ENCODE assay signal across 21 mouse cellular contexts in the genomic region with DNA sequence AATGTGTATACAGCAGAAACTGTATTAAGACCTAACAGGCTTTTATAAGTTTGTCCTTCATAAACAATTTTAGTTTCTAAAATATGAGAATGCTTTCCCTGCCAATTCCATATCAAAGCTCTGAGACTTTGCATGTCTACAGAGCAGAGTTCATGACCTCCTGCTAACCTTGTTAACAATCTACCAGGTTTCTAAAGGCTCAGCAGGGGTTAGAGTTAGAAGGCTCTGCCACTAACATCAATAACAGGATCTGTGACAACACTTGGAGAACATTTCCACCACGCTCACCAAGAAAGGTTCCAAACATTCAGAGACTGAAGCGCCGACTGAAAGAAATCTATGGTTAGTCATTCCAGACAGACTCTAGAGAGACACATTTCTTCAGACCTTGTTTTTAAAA. TPM values are rescaled to one million over a fixed set of nuclear protein-coding genes. Genes with fewer than 3 reads are reported as not detected.
A peak's percentile ranks its signal among the peaks of the same experiment; 100 is the strongest.
DNase-seq lines count a peak whose midpoint lies in the region; ATAC-seq and TF ChIP-seq lines count a peak whose summit lies in the region.
"Had no signal": no experiment of that assay in that cellular context is flagged by ENCODE, and none has a peak within 500 bp of the region (broad histone marks: within the 10 kb centered on the region; RNA-seq: fewer than 3 reads in every experiment).

No protein-coding gene starts in this region.

- peak; percentile 52 for DNase-seq in kidney, adult 2 months
- no peak for DNase-seq in kidney, adult 18-20 months
- DNase-seq in ES-CJ7 (ENCODE audit: low read depth, low spot score) (peak; percentile 90), R1 (ENCODE audit: low read depth, low spot score) (peak; percentile 94)
- no peak for DNase-seq in lung, postnatal 4 days
- DNase-seq: adrenal gland, postnatal 14 days; cerebellum, adult 18-20 months; cerebellum, adult 9-11 months; cerebellum, postnatal 36 days; forebrain, postnatal 0 days; gastrocnemius, postnatal 14 days; heart, adult 2 months had no signal

- ATAC-seq in forebrain, embryonic 12.5 days (ENCODE audit: low FRiP score): no peak
- ATAC-seq: activated CD4-positive, CD25-positive, alpha-beta regulatory T cell, adult 4 months; forebrain, embryonic 13.5 days; forebrain, postnatal 0 days; intestine, postnatal 0 days had no signal

- H3K9ac ChIP-seq in forebrain, embryonic 12.5 days: no peak overlapping the region
- H3K9ac ChIP-seq: embryonic facial prominence, embryonic 13.5 days; forebrain, embryonic 13.5 days; forebrain, postnatal 0 days; heart, embryonic 15.5 days; hindbrain, embryonic 14.5 days had no signal

- H3K27ac ChIP-seq in kidney, adult 2 months (ENCODE audit: insufficient read depth, low read depth, low read length): no peak overlapping the region
- H3K27ac ChIP-seq in forebrain, embryonic 12.5 days: no peak overlapping the region
- H3K27ac ChIP-seq: embryonic facial prominence, embryonic 13.5 days; forebrain, embryonic 13.5 days; heart, adult 2 months; heart, embryonic 15.5 days; hindbrain, embryonic 10.5 days; hindbrain, embryonic 14.5 days had no signal

- TF ChIP-seq CTCF in kidney, adult 2 months (conservative IDR thresholded peaks at IDR 0.05; ENCODE audit: insufficient read depth, insufficient read length, low read depth, low read length): no peak

- no peak overlapping the region for H3K4me3 ChIP-seq in kidney, adult 2 months (ENCODE audit: insufficient read depth, low read depth, low read length)
- H3K4me3 ChIP-seq in forebrain, embryonic 12.5 days (replicated peaks): no peak overlapping the region
- H3K4me3 ChIP-seq: embryonic facial prominence, embryonic 13.5 days; forebrain, embryonic 13.5 days; heart, adult 2 months; heart, embryonic 15.5 days had no signal

- no peaks in the 10 kb centered on the region for H3K27me3 ChIP-seq in kidney, adult 2 months (replicated peaks; ENCODE audit: control insufficient read depth, insufficient read depth, low read length)
- no peaks in the 10 kb centered on the region for H3K27me3 ChIP-seq in forebrain, embryonic 12.5 days
- H3K27me3 ChIP-seq: forebrain, embryonic 13.5 days had no signal

- no peak for TF ChIP-seq POLR2A in kidney, adult 2 months (IDR thresholded peaks at IDR 0.05; ENCODE audit: low read depth, low read length)

- no peaks in the 10 kb centered on the region for H3K36me3 ChIP-seq in kidney, adult 2 months (ENCODE audit: control insufficient read depth, insufficient read depth, low read length)
- H3K36me3 ChIP-seq in forebrain, embryonic 12.5 days (replicated peaks): no peaks in the 10 kb centered on the region
- H3K36me3 ChIP-seq: embryonic facial prominence, embryonic 13.5 days; heart, embryonic 15.5 days; hindbrain, embryonic 10.5 days had no signal

- peaks cover 9% of the 10 kb centered on the region; the same call in 1 of the 2 replicates for H3K4me1 ChIP-seq in kidney, adult 2 months (ENCODE audit: control insufficient read depth, insufficient read depth, low read length)
- no peaks in the 10 kb centered on the region for H3K4me1 ChIP-seq in forebrain, embryonic 12.5 days
- H3K4me1 ChIP-seq: embryonic facial prominence, embryonic 13.5 days; heart, embryonic 15.5 days had no signal

- H3K9me3 ChIP-seq in forebrain, embryonic 12.5 days: no peaks in the 10 kb centered on the region
- H3K9me3 ChIP-seq: embryonic facial prominence, embryonic 13.5 days; forebrain, embryonic 13.5 days; heart, embryonic 15.5 days; hindbrain, embryonic 10.5 days had no signal

- H3K4me2 ChIP-seq in forebrain, embryonic 12.5 days: no peak overlapping the region
- H3K4me2 ChIP-seq: embryonic facial prominence, embryonic 13.5 days; forebrain, embryonic 13.5 days; heart, embryonic 11.5 days; heart, embryonic 15.5 days had no signal

- 39% methylated on average over 3 of the region's 3 CpGs for WGBS in kidney, adult 2 months
- 50% methylated on average over 3 of the region's 3 CpGs for WGBS in forebrain, embryonic 12.5 days

RNA-seq across cellular contexts. Expression of a gene that starts 51.9 kb away (rescaled TPM):
- polyA plus RNA-seq in kidney, adult 2 months (2012; rRNA removed): 1.2 and 1.3 TPM in 2 replicates
- 0.19 and 0.31 TPM in 2 replicates for polyA plus RNA-seq in forebrain, embryonic 12.5 days (2016; fragmentation: Nextera tagmentation; extraction: Ambion mirVana)
- polyA plus RNA-seq: activated CD4-positive, CD25-positive, alpha-beta regulatory T cell, adult 4 months; forebrain, embryonic 13.5 days; forebrain, postnatal 0 days had no signal

RNA-seq across cellular contexts. Expression of a gene that starts 58.5 kb away (rescaled TPM):
- polyA plus RNA-seq in kidney, adult 2 months (2012; rRNA removed): 1.3 and 1.6 TPM in 2 replicates
- not detected in 2 replicates for polyA plus RNA-seq in forebrain, embryonic 12.5 days (2016; fragmentation: Nextera tagmentation; extraction: Ambion mirVana)
- polyA plus RNA-seq: activated CD4-positive, CD25-positive, alpha-beta regulatory T cell, adult 4 months; forebrain, embryonic 13.5 days; forebrain, postnatal 0 days had no signal

Comparison
In these comparisons a context has a peak if more than half of its experiments do, and no peak if none do; other contexts are left out.
1. DNase-seq: peak in kidney, adult 2 months (single experiment), ES-CJ7 (single experiment) and R1 (single experiment); none in kidney, adult 18-20 months (single experiment) and lung, postnatal 4 days (0 of 2).